Mouse (Mus musculus) limb, embryonic 14.5 days (tissue): ENCODE measurements around the gene Gm6993. TPM values are rescaled to one million over a fixed set of nuclear protein-coding genes. Genes with fewer than 3 reads are reported as not detected.

Experiments used
- ATAC-seq: fragments of 200-750 bp; cut with Nextera tagmentation; 2 replicates; pipeline ENCODE4 v1.8.0; 2017; ENCODE audit warnings: low read depth, moderate number of reproducible peaks, moderate TSS enrichment; ENCODE audit not compliant: low FRiP score
- DNase-seq: peaks from one replicate; pipeline ENCODE4 v3.0.0-alpha.2; 2015; ENCODE audit warnings: low spot score
- H3K27ac ChIP-seq: fragments of 300-500 bp; sonication (generic); replicated peaks from 2 replicates; pipeline ENCODE4 v1.5.1; 2014; ENCODE audit warnings: low read depth, mild to moderate bottlenecking, low read length, moderate library complexity, mixed read lengths
- H3K27me3 ChIP-seq: fragments of 300-500 bp; sonication (generic); 2 replicates; pipeline ENCODE4 v1.6.1; 2014; ENCODE audit warnings: low read length, mixed read lengths; ENCODE audit not compliant: control insufficient read depth, insufficient read depth
- H3K36me3 ChIP-seq: fragments of 300-500 bp; sonication (generic); 2 replicates; pipeline ENCODE4 v1.6.1; 2014; ENCODE audit warnings: mild to moderate bottlenecking, low read length, moderate library complexity, mixed read lengths; ENCODE audit not compliant: control insufficient read depth, insufficient read depth
- H3K4me1 ChIP-seq: fragments of 300-500 bp; sonication (generic); 2 replicates; pipeline ENCODE4 v1.6.1; 2014; ENCODE audit warnings: antibody characterized with exemption, low read length, mixed read lengths; ENCODE audit not compliant: control insufficient read depth, insufficient read depth
- H3K4me2 ChIP-seq: fragments of 300-500 bp; sonication (generic); replicated peaks from 2 replicates; pipeline ENCODE4 v1.6.1; 2014; ENCODE audit warnings: low read depth, mild to moderate bottlenecking, low read length, moderate library complexity; ENCODE audit not compliant: severe bottlenecking
- H3K4me3 ChIP-seq: fragments of 300-500 bp; sonication (generic); replicated peaks from 2 replicates; pipeline ENCODE4 v1.5.1; 2014; ENCODE audit warnings: low read length
- H3K9ac ChIP-seq: fragments of 300-500 bp; sonication (generic); 2 replicates; pipeline ENCODE4 v1.6.1; 2014; ENCODE audit warnings: mild to moderate bottlenecking, low read depth, low read length, moderate library complexity; ENCODE audit not compliant: severe bottlenecking
- H3K9me3 ChIP-seq: fragments of 300-500 bp; sonication (generic); 2 replicates; pipeline ENCODE4 v1.6.1; 2016; ENCODE audit warnings: low read length; ENCODE audit not compliant: control insufficient read depth
- POLR2A ChIP-seq: fragments of 200-500 bp; IDR thresholded peaks from 2 replicates; pipeline ENCODE4 v1.8.0; 2012; ENCODE audit warnings: inconsistent platforms, mild to moderate bottlenecking, moderate library complexity, borderline replicate concordance; ENCODE audit not compliant: insufficient read depth, insufficient read length; ENCODE audit errors: extremely low read depth
- WGBS: fragments of 180-500 bp; shearing (Covaris S2); extraction: QIAGEN DNeasy Blood & Tissue Kit; methylation state at CpG from one replicate; pipeline ENCODE4 v1.1.7; 2014; 5-methylcytosine and 5-hydroxymethylcytosine counted together
- polyA plus RNA-seq, 2 experiments: library from polyadenylated mRNA; depleted of rRNA in 1 of 2; stranded (reverse) in 1 of 2; unstranded in 1 of 2; fragments of >200 nt; fragmentation: Nextera tagmentation in 1 of 2; extraction: Ambion mirVana in 1 of 2; gene quantifications; 2 replicates each; pipeline versions ENCODE4 v1.2.1 to v1.2.3; 2012 to 2014

The Gm6993 gene
- polyA plus RNA-seq, 2 experiments, result not detected

DNA sequence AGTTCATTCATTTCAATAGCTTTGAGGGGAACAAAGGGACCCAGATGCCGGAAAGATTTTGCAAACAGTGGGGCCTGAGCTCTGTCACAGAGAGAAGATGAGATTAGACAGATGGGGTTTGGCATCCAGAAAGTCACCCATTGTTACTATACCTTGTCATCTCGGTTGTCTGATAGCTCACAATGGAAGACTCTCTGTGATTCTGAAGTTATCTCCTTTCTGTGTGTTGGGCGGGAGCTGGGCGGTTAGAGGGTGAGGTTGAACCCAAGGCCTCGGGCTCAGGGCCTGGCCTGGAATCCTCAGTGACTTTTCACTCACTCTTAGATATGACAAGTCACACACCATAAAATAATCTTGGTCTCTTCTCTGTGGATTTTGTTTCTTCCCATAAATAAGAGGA lies 30.2 kb downstream of the Gm6993 start:
- Histone ChIP-seq H3K36me3 (peaks cover 67% of the 10 kb centered on the region), H3K9ac (no peak overlapping the region)
- WGBS, result 68% methylated on average over 5 of the region's 5 CpGs

GRCm38 (mm10) chr12:31271361-31272011 lies 30.9 kb downstream of the Gm6993 start:
- peak; percentile 41; the same call in 1 of the 2 replicates for ATAC-seq
- no peak overlapping the region; the same call in 1 of the 2 replicates for H3K4me3 ChIP-seq

More for the DNA sequence above, 30.2 kb downstream of the Gm6993 start:
- Histone ChIP-seq H3K27me3 (no peaks in the 10 kb centered on the region), H3K9me3 (no peaks in the 10 kb centered on the region), H3K4me2 (no peak overlapping the region), H3K4me1 (peaks cover 33% of the 10 kb centered on the region), H3K27ac (peak overlapping the region; percentile 2; the same call in 1 of the 2 replicates), H3K4me3 (no peak overlapping the region)
- ATAC-seq (no peak), DNase-seq (no peak)
- TF ChIP-seq POLR2A, result no peak

DNA sequence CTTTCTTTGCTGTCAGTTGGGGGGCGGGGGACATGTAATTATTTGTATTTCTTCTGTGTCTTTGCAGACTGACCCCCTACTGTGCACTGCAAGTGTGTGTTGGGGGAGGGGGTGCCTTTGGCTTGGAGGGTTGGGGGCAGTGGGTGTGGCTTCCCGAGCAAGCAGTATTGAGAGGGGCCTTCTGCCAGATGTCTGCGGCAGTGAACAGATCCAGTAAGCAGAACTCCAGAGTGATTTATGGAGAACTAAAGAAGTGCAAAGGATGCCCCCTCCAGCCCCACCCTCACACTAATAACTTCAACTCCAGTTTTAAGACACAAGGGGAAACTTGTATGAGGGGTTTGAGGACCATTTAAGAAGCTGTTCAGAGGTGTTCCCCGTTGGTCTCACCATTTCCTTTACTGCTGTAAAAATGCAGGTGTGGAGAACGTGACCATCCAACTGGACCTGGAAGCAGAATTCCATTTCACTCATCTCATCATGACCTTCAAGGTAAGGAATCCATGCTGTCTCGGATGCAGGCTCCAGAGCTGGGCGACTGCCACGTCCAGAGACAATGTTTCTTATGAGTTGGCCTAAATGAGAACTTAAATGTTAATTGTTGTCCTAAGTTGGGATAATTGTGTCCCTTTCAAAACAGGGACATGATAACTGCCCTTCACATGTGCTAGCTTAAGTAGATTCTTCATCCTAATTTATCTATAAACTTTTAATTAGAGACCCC lies 31.6 kb downstream of the Gm6993 start:
- H3K4me2 ChIP-seq, result peak overlapping the region; percentile 22; the same call in 1 of the 2 replicates
- H3K9ac ChIP-seq, result no peak overlapping the region
- H3K36me3 ChIP-seq, result peaks cover 76% of the 10 kb centered on the region
- no peaks in the 10 kb centered on the region for H3K9me3 ChIP-seq
- ATAC-seq, result 0 out of 2 replicates have a peak, but pooled peaks have one; percentile 23
- H3K27me3 ChIP-seq, result no peaks in the 10 kb centered on the region
- no peak for DNase-seq
- H3K4me3 ChIP-seq, result no peak overlapping the region
- peak overlapping the region; percentile 2; the same call in 1 of the 2 replicates for H3K27ac ChIP-seq
- 37% methylated on average over 8 of the region's 8 CpGs for WGBS
- TF ChIP-seq POLR2A, result no peak
- H3K4me1 ChIP-seq, result peaks cover 29% of the 10 kb centered on the region

More at GRCm38 (mm10) chr12:31271361-31272011, 30.9 kb downstream of the Gm6993 start:
- DNase-seq, result peak; percentile 73
- Histone ChIP-seq H3K27ac (peak overlapping the region; percentile 2; the same call in 1 of the 2 replicates), H3K27me3 (no peaks in the 10 kb centered on the region), H3K4me1 (peaks cover 33% of the 10 kb centered on the region), H3K36me3 (peaks cover 74% of the 10 kb centered on the region), H3K9me3 (no peaks in the 10 kb centered on the region), H3K9ac (no peak overlapping the region), H3K4me2 (peak overlapping the region; percentile 22)
- 29% methylated on average over 16 of the region's 16 CpGs for WGBS
- no peak for TF ChIP-seq POLR2A

DNA sequence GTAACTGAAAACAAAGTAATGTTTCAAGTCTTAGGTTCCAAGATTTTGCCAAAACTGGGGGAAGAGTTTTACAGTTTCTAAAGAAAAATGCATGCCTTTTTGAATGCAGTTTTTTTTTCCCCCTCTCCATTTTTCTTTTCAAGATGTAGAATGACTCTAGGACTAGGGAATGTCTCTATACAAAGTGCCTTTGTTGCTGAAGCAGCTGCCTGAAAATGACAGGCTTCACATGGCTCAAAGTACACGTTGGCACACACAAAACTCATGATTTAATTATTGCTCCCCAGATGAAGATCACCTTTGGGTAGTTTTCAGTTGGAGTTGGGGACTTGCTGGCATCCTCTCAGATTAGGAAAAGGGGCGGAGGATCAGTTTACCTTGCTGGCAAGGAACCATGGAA lies 32.3 kb downstream of the Gm6993 start:
- no peaks in the 10 kb centered on the region for H3K27me3 ChIP-seq
- WGBS, result 64% methylated on average over 2 of the region's 2 CpGs
- ATAC-seq, result no peak
- no peak overlapping the region for H3K27ac ChIP-seq
- H3K9me3 ChIP-seq, result no peaks in the 10 kb centered on the region
- H3K9ac ChIP-seq, result no peak overlapping the region
- no peak overlapping the region for H3K4me3 ChIP-seq
- DNase-seq, result no peak
- H3K4me2 ChIP-seq, result no peak overlapping the region
- TF ChIP-seq POLR2A, result no peak
- peaks cover 78% of the 10 kb centered on the region for H3K36me3 ChIP-seq
- H3K4me1 ChIP-seq, result peaks cover 26% of the 10 kb centered on the region

GRCm38 (mm10) chr12:31273646-31274045 lies 33.1 kb downstream of the Gm6993 start:
- H3K9ac ChIP-seq, result no peak overlapping the region
- ATAC-seq (no peak), DNase-seq (no peak)
- H3K4me3 ChIP-seq, result no peak overlapping the region
- no peaks in the 10 kb centered on the region for H3K27me3 ChIP-seq
- WGBS, result 93% methylated on average over 7 of the region's 7 CpGs
- no peak overlapping the region for H3K27ac ChIP-seq
- no peaks in the 10 kb centered on the region for H3K9me3 ChIP-seq
- no peak overlapping the region for H3K4me2 ChIP-seq
- H3K4me1 ChIP-seq, result peaks cover 26% of the 10 kb centered on the region
- peaks cover 80% of the 10 kb centered on the region for H3K36me3 ChIP-seq
- TF ChIP-seq POLR2A, result no peak
